Mouse (Mus musculus) heart, postnatal 25 days (tissue): ENCODE data around the gene Bsg. TPM values are rescaled to one million over a fixed set of nuclear protein-coding genes. Genes with fewer than 3 reads are reported as not detected.
A peak's percentile ranks its signal among the peaks of the same experiment; 100 is the strongest.

Source experiments
- DNase-seq: peaks from one replicate; pipeline ENCODE4 v3.0.0; 2022; ENCODE audit warnings: low spot score
- intact Hi-C: fragments of 180-260 bp; cut with DNase I; formaldehyde crosslinking; loops from one replicate; pipeline ENCODE4 v1.15.1; 2025
- total RNA-seq, 2 experiments: library from RNA; stranded (reverse); gene quantifications; 2 replicates each; pipeline ENCODE4 v1.2.3; 2021

Gene Bsg
- total RNA-seq, 2 experiments from 2014 or later = 1,236 to 1,242 TPM

DNA sequence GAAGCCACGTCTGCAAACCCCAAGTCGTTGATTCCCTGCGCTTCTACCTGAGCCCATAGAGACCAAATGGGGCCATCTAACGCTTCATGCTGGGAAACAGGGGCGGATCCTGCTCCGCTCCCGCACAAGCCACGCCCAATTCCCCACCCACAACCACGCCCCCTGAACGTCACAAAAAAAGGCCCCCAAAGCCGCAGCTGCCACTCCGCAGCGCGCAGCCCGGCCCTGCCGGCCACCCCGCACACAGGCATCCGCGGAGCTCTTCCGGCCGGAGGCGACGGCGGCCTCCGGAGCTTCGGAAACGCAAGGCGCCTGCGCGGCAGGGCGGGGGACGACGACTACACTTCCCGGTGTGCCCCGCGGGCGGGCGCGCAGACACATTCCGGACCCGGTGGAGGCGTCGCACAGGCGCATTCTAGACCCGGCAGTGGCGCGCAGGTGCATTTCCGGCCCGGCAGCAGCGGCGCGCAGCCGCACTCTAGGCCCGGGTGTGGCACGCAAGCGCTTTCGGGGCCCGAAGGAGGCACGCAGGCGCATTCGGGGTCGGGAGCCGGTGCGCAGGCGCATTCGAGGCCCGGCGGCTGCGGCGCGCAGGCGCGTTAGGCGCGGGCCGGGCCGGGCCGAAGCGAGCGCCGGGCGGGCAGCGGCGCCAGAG lies 22.6 kb upstream of the Bsg start, which contains the start of gene Cdc34:
Gene Cdc34, plus strand, starts transcription at position 605 of the 655 bp plus-strand sequence.
- peak; percentile 100 for DNase-seq
- intact Hi-C loops = no loop called here

DNA sequence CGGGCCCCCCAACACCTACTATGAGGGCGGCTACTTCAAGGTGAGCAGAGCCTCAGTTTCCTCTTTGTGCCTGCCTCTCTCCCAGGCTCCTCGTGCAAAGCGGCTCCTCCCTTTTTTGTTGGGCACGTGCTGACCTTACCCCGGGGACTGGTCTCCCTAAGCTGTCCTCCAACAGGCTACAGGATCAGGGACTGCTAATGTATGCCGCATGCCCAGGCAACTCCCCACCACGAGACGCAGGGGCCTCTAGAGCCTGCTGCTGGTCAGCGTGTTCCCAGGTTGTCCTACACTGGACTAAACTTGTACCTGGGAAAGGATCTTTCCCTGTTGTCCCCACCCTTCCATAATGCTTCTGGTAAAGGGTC lies 21.8 kb upstream of the Bsg start:
- DNase-seq = no peak
- intact Hi-C loops = no loop called here

DNA sequence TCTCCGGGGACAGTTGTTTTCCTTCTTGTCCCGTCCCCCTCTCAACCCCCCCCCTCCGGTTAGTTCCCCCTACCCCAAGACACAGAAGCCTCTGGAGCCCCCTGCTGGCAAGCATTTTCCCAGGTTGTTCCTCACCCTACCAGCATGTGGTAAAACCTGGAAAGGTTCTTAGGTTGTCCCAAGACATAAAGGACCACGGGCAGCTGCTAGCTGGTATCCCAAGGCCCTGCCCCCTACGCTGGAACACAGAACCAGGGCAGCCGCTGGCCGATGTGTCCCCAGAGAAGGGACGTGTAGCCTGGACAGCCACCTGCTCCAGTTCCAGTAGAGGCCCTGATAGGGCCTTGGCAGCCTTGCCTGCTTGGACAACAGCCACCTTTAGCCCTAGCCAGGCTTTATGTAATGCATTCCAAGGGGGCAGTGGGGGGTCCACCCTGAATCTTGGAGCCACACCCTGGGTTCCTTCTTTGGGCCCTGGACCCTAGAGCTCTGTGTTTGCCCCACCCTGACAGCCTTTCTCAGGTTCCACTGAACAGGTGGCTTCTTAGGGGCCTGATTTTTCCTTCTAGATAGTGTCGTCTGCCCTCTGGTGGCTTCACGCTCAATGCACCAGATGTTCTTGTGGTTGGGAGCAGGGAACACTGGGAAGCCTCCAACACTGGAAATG lies 21.2 kb upstream of the Bsg start:
- peak; percentile 44 for DNase-seq
- intact Hi-C loops = no loop called here

DNA sequence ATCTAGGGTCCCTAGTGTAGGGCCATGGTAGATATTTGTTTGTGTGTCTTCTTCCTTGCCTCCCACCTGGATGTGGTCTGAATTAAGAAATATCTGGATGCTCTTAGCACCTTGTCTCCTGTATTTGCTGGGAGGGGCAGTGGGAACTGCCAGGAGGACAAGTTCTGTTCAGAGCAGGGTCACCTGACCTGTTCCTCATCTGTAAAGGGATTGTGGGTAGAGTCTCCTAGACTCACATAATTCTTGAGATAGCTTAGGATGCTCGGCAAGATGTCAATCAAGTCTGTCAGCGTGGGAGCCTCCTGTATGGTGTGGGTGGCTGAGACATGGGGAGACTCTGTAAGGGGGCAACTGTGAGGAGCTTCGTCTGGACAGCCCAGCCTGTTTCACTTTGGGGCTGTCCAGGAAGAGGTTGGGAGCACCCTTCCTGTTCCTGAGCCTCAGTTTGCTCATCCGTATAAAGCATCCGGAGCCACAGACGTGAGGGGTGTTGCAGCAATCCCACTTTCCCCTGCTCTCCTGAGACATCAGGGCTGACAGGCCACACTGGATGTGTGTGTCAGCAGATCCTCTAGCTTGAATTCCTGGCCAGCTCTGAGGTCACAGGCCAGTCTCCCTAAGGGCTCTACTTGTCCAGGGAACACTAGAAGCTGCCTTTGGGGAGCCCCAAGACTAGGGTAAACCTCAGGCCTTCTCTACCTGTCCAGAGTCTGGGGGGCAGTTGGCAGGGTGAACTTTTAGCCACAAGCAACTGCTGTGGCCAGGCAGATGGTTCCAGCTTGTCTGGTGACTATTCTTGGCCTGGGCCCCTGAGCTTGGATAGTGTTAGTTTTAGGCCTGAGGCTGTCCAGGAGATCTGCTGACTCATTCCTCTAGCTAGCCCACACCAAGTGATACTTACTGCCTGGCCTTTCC lies 20.3 kb upstream of the Bsg start:
- peak; percentile 36 for DNase-seq
- intact Hi-C loops = no loop called here

DNA sequence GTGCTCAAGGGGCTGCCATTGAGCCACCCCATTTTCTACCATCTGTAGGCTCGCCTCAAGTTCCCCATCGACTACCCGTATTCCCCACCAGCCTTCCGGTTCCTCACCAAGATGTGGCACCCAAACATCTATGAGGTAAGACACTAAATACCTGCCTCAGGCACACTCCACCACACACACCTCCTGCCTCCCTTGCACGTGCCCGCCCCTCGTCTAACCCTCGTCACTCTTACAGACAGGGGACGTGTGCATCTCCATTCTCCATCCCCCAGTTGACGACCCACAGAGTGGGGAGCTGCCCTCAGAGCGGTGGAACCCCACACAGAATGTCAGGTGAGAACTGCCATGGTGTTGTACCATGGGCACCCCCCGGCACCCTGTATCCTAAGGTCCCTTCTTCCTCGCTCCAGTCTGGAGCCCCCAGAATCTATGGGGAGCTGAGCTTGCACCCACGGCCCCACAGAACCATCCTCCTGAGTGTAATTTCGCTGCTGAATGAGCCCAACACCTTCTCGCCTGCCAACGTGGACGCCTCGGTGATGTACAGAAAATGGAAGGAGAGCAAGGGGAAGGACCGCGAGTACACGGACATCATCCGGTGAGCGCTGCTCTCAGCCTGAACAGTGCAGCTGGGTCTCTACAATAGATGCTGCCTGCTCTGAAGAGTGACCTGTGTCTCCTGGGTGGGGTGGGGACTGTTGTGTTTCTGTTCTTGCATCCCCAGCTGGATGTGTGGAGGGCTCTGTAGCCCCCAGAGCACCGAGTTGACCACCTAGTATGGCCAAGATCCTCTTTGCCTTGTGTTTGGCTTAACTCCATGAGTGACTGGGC lies 19.3 kb upstream of the Bsg start:
- no peak for DNase-seq
- intact Hi-C loops = no loop called here

DNA sequence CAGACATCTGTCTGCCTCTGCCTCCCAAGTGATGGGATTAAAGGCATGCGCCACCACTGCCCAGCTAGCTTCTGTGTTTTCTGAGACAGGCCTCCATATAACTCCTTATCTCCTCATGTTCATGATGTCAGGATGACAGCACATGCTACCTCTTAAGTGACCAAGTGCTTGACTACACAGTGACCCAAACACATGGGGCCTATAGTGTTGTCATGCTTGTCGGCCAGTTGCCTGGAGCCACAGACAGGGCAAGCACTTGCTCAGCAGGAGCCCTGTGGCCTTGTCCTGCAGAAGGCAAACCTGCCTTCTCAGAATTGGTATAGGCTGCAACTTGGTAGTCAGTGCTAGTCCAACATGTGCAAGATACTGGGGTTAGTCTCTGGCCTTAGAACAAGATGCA lies 18.1 kb upstream of the Bsg start:
- intact Hi-C loops = no loop called here
- DNase-seq = no peak

DNA sequence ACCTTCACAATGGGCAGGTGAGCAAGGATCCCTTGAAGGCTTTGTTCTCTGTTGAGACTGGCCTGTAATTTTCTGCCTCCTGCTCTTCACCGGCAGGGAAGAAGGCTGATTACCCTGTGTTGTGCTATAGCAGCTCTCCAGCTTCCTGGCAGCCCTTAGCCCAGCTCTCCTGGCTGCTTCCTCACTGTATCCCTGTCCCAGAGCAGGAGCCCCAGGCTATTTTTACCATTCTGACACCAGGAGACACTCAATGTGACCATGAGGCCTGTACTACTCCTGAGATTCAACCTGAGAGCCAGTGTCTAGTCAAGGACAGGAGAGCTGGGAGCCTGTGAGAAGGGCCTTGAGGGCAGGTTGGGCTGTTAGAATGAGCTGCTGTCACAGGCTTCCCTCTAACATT lies 17.6 kb upstream of the Bsg start:
- DNase-seq = no peak
- intact Hi-C loops = no loop called here

DNA sequence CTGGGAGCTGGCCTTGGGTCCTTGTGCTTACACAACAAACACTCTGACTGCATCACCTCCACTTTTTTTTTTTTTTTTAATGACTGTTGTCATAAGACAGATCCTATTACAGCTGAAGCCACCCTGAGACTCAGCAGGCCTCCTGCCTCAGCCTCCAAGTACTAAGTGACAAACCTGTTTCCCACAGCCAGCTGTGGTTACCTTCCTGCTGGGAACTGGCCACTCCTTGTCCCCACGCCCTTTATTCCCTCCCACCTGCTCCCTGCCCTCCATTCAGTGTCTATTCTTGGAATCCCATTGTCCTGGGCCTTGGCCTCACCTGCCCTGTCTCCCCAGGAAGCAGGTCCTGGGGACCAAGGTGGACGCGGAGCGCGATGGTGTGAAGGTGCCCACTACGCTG lies 16.8 kb upstream of the Bsg start:
- DNase-seq = no peak
- intact Hi-C loops = no loop called here

DNA sequence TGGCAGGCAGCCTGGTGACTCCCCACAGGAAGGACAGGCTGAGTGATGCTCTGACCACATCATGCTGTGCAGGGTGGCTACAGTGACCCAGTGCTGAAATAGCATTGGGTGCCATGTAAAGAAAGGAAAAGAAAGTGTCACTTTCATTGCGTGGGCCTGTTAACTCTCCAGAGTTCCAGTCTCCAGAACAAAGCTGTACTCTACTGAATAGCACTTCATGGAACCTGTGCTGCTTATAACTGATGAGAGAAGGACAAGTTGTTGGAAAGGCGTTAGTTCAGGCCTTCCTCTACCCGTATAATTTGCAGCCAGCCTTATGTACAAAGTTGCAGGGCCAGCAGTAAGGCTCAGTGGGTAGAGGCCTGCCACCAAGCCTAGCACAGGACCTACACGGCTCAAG lies 15.6 kb upstream of the Bsg start, which contains the start of gene Gzmm:
Gene Gzmm, plus strand, starts transcription at position 301 of the 400 bp plus-strand sequence.
- DNase-seq = no peak
- intact Hi-C loops = no loop called here

DNA sequence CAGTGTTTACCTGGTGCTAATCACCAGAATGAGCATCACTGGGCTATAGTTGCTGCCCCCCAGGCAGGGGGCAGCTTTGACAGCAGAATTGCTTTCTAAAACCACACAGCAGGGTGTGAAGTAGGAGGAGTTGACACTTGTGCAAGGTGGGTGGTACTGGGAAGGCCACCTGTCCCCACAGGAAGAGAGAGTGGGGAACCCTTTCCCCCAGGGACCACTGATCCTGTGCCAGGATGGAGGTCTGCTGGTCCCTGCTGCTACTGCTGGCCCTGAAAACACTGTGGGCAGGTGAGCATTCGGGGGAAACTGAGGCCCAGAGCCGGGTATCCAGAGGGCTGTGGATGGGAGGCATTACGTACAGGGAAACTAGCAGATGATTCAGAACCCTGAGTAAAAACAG lies 15.1 kb upstream of the Bsg start:
- intact Hi-C loops = no loop called here

DNA sequence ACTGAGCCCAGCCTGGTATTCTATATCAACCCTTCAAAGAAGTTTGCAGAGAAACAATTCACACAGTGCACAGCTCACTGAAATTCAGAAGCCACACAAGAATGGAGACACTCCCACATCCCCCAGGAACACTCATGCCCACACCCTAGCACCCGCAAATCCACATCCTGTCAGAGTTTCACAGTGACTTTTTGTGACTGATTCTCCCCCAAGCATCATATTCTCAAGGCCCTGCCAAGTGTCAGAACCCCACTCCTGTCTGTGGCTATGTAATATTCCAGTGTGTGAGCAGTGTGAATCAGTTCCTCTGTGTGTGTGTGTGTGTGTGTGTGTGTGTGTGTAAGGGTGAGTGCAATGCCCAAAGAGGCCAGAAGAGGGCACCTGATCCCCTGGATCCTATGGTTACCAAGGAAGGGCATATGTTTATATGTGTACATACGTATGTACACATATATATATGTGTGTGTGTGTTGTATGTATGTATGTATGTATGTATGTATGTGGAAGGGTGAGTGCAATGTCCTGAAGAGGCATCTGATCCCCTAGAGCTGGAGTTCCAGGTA lies 12.2 kb upstream of the Bsg start:
- DNase-seq = no peak

More for the DNA sequence above, 15.1 kb upstream of the Bsg start:
- DNase-seq = no peak

DNA sequence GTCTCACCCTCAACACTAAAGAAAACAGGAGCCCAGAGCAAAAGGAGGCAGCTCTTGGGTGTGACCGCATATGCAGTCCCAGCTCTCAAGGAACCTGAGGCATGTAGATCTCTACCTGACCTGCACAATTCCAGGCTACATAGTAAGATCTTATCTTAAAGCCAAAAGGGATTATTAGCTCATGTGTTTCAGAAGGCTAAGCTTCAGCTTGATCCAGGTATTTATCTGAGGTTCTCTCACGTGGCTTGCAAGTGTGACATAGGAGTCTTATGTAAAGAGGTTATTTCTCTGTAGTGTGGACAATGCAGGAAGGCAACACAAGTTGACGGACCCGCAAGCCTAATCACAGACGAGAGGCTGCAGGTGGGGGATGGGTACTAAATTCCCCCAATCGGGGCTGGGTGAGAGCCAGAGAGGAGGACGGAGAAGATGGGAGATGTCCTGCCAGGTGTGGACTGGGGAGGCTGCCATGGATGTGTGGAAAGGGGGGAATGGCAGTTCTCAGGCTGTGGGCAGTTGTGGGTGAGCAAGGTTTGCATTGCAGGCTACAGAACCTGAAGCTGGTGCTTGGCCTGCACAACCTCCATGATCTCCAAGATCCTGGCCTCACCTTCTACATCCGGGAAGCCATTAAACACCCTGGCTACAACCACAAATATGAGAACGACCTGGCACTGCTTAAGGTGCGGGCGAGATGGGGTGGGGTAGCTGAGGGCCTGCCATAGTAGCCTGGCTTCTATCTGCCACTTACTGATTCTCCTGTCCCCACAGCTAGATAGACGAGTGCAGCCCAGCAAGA lies 10.5 kb upstream of the Bsg start:
- no peak for DNase-seq
- intact Hi-C loops = no loop called here

More for the DNA sequence above, 12.2 kb upstream of the Bsg start:
- intact Hi-C loops = no loop called here

DNA sequence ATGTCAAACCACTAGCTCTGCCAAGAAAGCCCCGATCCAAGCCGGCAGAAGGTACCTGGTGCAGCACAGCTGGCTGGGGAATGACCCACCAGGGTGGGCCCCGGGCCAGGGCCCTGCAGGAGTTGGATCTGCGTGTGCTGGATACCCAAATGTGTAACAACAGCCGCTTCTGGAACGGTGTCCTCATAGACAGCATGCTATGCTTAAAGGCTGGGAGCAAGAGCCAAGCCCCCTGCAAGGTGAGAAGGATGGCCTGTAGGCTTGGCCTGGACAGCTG lies 10.0 kb upstream of the Bsg start:
- intact Hi-C loops = no loop called here
- no peak for DNase-seq

DNA sequence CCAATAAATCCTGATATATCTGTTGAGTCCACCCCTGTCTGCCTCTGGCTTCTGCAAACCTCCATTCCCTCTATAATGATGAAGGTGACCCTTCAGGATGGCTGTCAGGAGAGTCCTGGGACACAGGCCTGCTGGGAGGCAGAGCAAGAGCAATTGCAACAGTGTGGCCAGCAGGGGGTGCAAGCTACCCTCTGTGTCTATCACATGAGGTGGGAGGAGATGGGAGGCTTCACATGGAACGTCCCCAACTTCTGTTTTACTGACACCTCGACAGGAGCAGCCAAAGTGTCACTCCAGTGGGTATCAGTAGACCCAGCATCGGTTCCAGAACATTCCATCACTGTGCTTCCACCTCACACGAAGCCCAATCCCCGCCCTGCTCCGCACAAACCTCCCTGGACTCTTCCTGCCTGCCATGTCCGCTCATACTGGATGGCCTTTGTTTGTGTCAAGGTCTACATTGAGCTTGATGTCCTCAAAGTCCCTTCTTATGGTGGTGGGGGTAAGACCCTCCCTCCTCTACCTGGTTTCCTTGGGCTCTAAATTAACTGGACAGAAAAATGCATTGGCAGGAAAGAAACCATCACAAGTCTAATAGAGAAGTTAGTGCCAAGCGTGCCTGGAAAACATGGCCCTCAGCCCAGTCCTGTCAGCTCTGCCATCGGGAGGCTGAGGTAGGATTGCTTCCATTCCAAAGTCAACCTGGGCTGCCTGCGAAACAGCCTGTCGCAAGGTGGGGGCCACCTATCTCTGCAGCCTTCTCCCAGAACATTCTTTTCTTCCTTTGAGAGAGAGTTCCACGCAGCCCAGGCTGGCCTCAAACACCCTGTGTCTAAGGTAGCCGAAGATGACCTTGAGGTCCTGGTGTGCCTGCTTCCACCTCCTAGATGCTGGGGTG lies 8.8 kb upstream of the Bsg start:
- peak; percentile 63 for DNase-seq
- intact Hi-C loops = no loop called here

DNA sequence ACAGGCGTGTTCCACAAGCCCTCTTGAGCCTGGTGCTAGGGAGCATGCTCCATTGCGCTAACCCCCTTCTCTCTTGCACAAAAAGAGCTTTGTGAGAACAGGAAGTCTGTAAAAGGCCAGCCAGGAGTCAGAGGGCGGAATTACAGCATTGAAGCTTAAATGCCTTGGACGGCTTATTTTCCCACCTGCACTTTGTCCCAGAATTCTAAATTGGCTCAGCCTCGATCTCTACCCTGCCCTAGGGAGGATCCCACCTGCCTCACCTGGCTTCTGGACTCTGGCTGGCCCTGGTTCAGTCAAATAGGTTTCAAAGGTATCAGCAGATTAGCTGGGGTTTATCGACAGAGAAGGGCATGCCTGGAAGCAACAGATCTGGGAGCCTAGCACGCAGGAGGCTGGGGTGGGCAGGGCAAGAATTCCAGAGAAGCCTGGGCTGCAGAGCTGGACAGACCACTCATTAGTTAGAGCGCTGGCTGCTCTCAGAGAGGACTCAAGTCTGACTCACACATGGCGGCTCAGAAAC lies 8.1 kb upstream of the Bsg start:
- intact Hi-C loops = no loop called here
- no peak for DNase-seq

DNA sequence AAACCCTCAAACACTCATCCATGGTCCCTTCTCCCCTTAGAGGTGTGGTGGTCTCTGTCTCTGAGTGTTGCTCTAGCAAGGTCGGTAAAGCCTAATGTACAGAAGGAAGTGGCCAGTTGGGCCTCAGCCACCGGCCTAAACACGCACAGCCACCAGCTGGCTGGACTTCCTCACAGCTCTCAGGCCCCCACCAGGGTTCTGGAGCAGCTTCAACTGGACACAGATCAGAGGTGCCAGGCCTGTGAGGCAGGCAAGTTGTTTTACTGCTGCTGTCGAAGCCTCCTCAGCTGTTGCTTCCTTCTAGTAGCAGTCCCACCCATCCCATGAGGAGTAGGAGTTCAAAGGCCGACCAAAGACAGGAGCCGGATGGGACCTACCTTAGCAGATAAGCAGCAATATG lies 6.4 kb upstream of the Bsg start:
- no peak for DNase-seq
- intact Hi-C loops = no loop called here

DNA sequence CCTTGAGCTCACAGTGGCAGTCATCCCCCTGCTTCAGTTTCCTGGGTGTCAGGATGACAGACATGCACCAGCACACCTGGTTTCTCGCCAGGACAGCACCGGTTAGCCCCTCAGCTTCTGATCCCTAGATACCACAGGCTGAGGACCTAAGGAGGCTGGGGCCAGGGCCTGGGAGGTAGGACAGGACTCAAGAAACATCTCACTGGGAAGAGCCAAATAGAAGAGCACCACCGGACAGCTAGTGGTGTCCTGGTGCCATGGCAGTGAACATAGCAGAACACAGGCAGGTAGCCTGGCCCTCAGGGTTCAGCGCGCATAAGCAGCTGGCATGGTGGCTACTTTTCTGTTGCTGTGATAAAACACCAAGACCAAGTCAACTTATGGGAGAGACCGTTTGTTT lies 5.8 kb upstream of the Bsg start:
- intact Hi-C loops = no loop called here

DNA sequence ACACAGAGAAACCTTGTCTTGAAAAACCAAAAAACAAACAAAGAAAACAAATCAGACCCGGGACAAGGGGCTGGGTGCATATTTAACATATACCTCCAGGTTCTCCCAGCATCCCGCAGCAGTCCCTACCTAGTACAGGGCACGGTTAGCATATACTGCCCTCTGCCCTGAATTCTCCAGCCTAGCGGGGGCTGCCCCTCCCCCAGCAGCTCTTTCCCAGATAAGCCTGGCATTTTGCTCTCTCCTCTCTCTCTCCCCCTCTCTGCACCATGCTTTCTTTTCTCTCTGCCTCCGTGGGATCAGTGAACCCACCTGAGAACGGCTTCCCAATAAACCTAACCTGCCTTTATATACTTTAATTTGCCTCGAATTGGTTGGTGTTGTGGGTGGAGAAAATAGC lies 3.6 kb upstream of the Bsg start:
- DNase-seq = no peak
- intact Hi-C loops = no loop called here

More for the DNA sequence above, 5.8 kb upstream of the Bsg start:
- DNase-seq = no peak
